ENCODE assay signal across 39 mouse cellular contexts in genomic region chr5:73626842-73627241, GRCm38 (mm10). TPM values are rescaled to one million over a fixed set of nuclear protein-coding genes. Genes with fewer than 3 reads are reported as not detected.
"Had no signal": no experiment of that assay in that cellular context is flagged by ENCODE, and none has a peak within 500 bp of the region (broad histone marks: within the 10 kb centered on the region; RNA-seq: fewer than 3 reads in every experiment).

No protein-coding gene starts in this region.

- H3K9me3 ChIP-seq: heart, embryonic 13.5 days; heart, embryonic 15.5 days; hindbrain, embryonic 10.5 days; hindbrain, embryonic 12.5 days; intestine, embryonic 15.5 days; kidney, embryonic 15.5 days; limb, embryonic 13.5 days; limb, embryonic 15.5 days; liver, embryonic 12.5 days had no signal

- H3K4me1 ChIP-seq: intestine, embryonic 15.5 days; kidney, embryonic 15.5 days; limb, embryonic 13.5 days; limb, embryonic 15.5 days had no signal

- H3K27me3 ChIP-seq: heart, embryonic 13.5 days; heart, embryonic 15.5 days; hindbrain, embryonic 12.5 days; intestine, embryonic 15.5 days; kidney, embryonic 15.5 days; limb, embryonic 13.5 days; limb, embryonic 15.5 days; liver, embryonic 12.5 days had no signal

- H3K4me2 ChIP-seq: heart, embryonic 11.5 days; heart, embryonic 13.5 days; heart, embryonic 15.5 days; hindbrain, embryonic 12.5 days; hindbrain, embryonic 14.5 days; intestine, embryonic 15.5 days; kidney, embryonic 15.5 days; limb, embryonic 13.5 days; limb, embryonic 15.5 days; liver, embryonic 12.5 days had no signal

- H3K9ac ChIP-seq: heart, embryonic 13.5 days; heart, embryonic 15.5 days; hindbrain, embryonic 12.5 days; hindbrain, embryonic 14.5 days; intestine, embryonic 15.5 days; kidney, embryonic 15.5 days; limb, embryonic 13.5 days; limb, embryonic 15.5 days; liver, embryonic 12.5 days had no signal

- H3K4me3 ChIP-seq: gastrocnemius, adult 2 months; heart, adult 2 months; heart, embryonic 13.5 days; heart, embryonic 15.5 days; hindbrain, embryonic 10.5 days; hindbrain, embryonic 12.5 days; intestine, embryonic 15.5 days; kidney, embryonic 15.5 days; limb, embryonic 13.5 days; limb, embryonic 15.5 days; liver, embryonic 12.5 days had no signal

- H3K27ac ChIP-seq: gastrocnemius, adult 2 months; heart, adult 2 months; heart, embryonic 13.5 days; heart, embryonic 15.5 days; hindbrain, embryonic 10.5 days; hindbrain, embryonic 12.5 days; hindbrain, embryonic 14.5 days; intestine, embryonic 15.5 days; kidney, embryonic 15.5 days; kidney, postnatal 0 days; limb, embryonic 13.5 days; limb, embryonic 15.5 days; liver, embryonic 12.5 days had no signal

- H3K36me3 ChIP-seq: heart, embryonic 13.5 days; heart, embryonic 15.5 days; hindbrain, embryonic 10.5 days; hindbrain, embryonic 12.5 days; intestine, embryonic 15.5 days; kidney, embryonic 15.5 days; limb, embryonic 13.5 days; limb, embryonic 15.5 days; liver, embryonic 12.5 days had no signal

- DNase-seq: gastrocnemius, adult 2 months; gastrocnemius, postnatal 10 days; gastrocnemius, postnatal 25 days; heart, adult 2 months; heart, postnatal 14 days; heart, postnatal 4 days; kidney, adult 18-20 months; kidney, adult 8-10 months; kidney, postnatal 14 days; kidney, postnatal 36 days; layer of hippocampus, adult 9-11 months; layer of hippocampus, postnatal 36 days; left cerebral cortex, postnatal 4 days had no signal

- ATAC-seq: hindbrain, embryonic 16.5 days; inflammation-experienced regulatory T-cells, adult 6 months; intestine, embryonic 15.5 days; intestine, postnatal 0 days; liver, embryonic 12.5 days had no signal

RNA-seq across cellular contexts. Expression of gene Lrrc66, which starts 5.5 kb away (rescaled TPM):
- total RNA-seq: gastrocnemius, adult 2 months; gastrocnemius, postnatal 10 days; gastrocnemius, postnatal 25 days; heart, adult 2 months; layer of hippocampus, adult 18-20 months; layer of hippocampus, postnatal 14 days; layer of hippocampus, postnatal 36 days; left cerebral cortex, adult 18-20 months; left cerebral cortex, adult 8-10 months; left cerebral cortex, postnatal 10 days; left cerebral cortex, postnatal 25 days; liver, adult 2 months had no signal
- polyA plus RNA-seq: heart, embryonic 11.5 days; hindbrain, embryonic 10.5 days; hindbrain, embryonic 12.5 days; hindbrain, embryonic 14.5 days; hindbrain, embryonic 16.5 days; limb, embryonic 11.5 days; limb, embryonic 13.5 days; liver, adult 2 months had no signal

RNA-seq across cellular contexts. Expression of gene Spata18, which starts 24.3 kb away (rescaled TPM):
- total RNA-seq: gastrocnemius, adult 2 months; gastrocnemius, postnatal 25 days; granulocyte monocyte progenitor cell, adult 5-6 weeks; liver, adult 2 months had no signal
- polyA plus RNA-seq: frontal cortex, adult 2 months; heart, embryonic 11.5 days; inflammation-experienced regulatory T-cells, adult 6 months; large intestine, adult 2 months; liver, adult 2 months; liver, embryonic 12.5 days had no signal
